Mouse (Mus musculus) liver, adult 2 months (tissue): ENCODE data around the gene C4b. TPM values are rescaled to one million over a fixed set of nuclear protein-coding genes. Genes with fewer than 3 reads are reported as not detected.
"Not testable (repeated sequence)": the region's sequence is repeated elsewhere in the genome, so short reads cannot be mapped to it uniquely, and the experiment has no call there.

ENCODE experiments used
- DNase-seq: peaks from one replicate; pipeline ENCODE4 v3.0.0-alpha.2; 2011; ENCODE audit warnings: low read depth, low spot score; ENCODE audit errors: extremely low read depth
- H3K27ac ChIP-seq: fragments of 200-500 bp; replicated peaks from 2 replicates; pipeline ENCODE4 v1.5.1; 2012; ENCODE audit warnings: low read depth, mild to moderate bottlenecking, control low read depth, inconsistent platforms, low read length; ENCODE audit not compliant: insufficient read depth
- H3K27me3 ChIP-seq: fragments of 200-500 bp; 2 replicates; pipeline ENCODE4 v1.6.1; 2012; ENCODE audit warnings: mild to moderate bottlenecking, moderate library complexity, low read length, inconsistent platforms; ENCODE audit not compliant: control insufficient read depth, insufficient read depth
- H3K36me3 ChIP-seq: fragments of 200-500 bp; 2 replicates; pipeline ENCODE4 v1.6.1; 2012; ENCODE audit warnings: low read length, inconsistent platforms; ENCODE audit not compliant: control insufficient read depth, insufficient read depth
- H3K4me1 ChIP-seq: fragments of 200-500 bp; 2 replicates; pipeline ENCODE4 v1.6.1; 2011; ENCODE audit warnings: low read length; ENCODE audit not compliant: control insufficient read depth, insufficient read depth
- H3K4me3 ChIP-seq: fragments of 200-500 bp; 2 replicates; pipeline ENCODE4 v1.5.1; 2011; ENCODE audit warnings: low read depth, mild to moderate bottlenecking, control low read depth, low read length, moderate library complexity; ENCODE audit not compliant: insufficient read depth
- H3K79me2 ChIP-seq: fragments of 200-500 bp; 2 replicates; pipeline ENCODE4 v1.6.1; 2012; ENCODE audit warnings: inconsistent platforms, mild to moderate bottlenecking, low read length, moderate library complexity; ENCODE audit not compliant: control insufficient read depth, insufficient read depth
- H3K9ac ChIP-seq: fragments of 200-500 bp; 2 replicates; pipeline ENCODE4 v1.6.1; 2012; ENCODE audit warnings: low read depth, mild to moderate bottlenecking, control low read depth, inconsistent platforms, low read length
- CTCF ChIP-seq: fragments of 200-500 bp; IDR thresholded peaks from 2 replicates; pipeline ENCODE4 v1.5.1; 2011; ENCODE audit warnings: low read depth, low read length, control low read depth
- POLR2A ChIP-seq: fragments of 200-500 bp; IDR thresholded peaks from 2 replicates; pipeline ENCODE4 v1.6.1; 2011; ENCODE audit warnings: low read length, control low read depth; ENCODE audit not compliant: insufficient read depth; ENCODE audit errors: extremely low read depth
- WGBS: fragments of 180-500 bp; shearing (Covaris S2); methylation state at CpG from one replicate; pipeline ENCODE4 v1.1.7; 2018; 5-methylcytosine and 5-hydroxymethylcytosine counted together
- polyA plus RNA-seq: library from polyadenylated mRNA; depleted of rRNA; stranded (reverse); fragments of >200 nt; gene quantifications from 2 replicates; pipeline ENCODE4 v1.2.3, GENCODE M21; 2012
- total RNA-seq: library from RNA; depleted of rRNA; stranded (reverse); fragments of >200 nt; gene quantifications from 2 replicates; pipeline ENCODE4 v1.2.3, GENCODE M21; 2014

C4b gene
- total and polyA plus RNA-seq, 2 experiments: 421 to 742 TPM

- peak overlapping the region; percentile 64 for H3K27ac ChIP-seq
- peaks cover 22% of the 10 kb centered on the region for H3K4me1 ChIP-seq
- H3K27me3 ChIP-seq: no peaks in the 10 kb centered on the region
- TF ChIP-seq CTCF (no peak), POLR2A (no peak)
- peaks cover 9% of the 10 kb centered on the region; the same call in 1 of the 2 replicates for H3K79me2 ChIP-seq
- peak; percentile 90 for DNase-seq
- no peak overlapping the region for H3K4me3 ChIP-seq
- H3K36me3 ChIP-seq: peaks cover 2% of the 10 kb centered on the region; the same call in 1 of the 2 replicates
- no peak overlapping the region for H3K9ac ChIP-seq
- WGBS: 25% methylated on average over 6 of the region's 6 CpGs
These were observed 524 bp upstream of the C4b start for GRCm38 (mm10) chr17:34744206-34744605.

- Histone ChIP-seq H3K4me1 (peaks cover 30% of the 10 kb centered on the region), H3K36me3 (peaks cover 4% of the 10 kb centered on the region; the same call in 1 of the 2 replicates), H3K4me3 (no peak overlapping the region), H3K27ac (no peak overlapping the region), H3K27me3 (no peaks in the 10 kb centered on the region), H3K79me2 (peaks cover 9% of the 10 kb centered on the region; the same call in 1 of the 2 replicates), H3K9ac (peak overlapping the region; percentile 3; the same call in 1 of the 2 replicates)
- 50% methylated on average over 4 of the region's 4 CpGs for WGBS
- TF ChIP-seq CTCF: no peak
- no peak for TF ChIP-seq POLR2A
- no peak for DNase-seq
These were observed 3.4 kb downstream of the C4b start for GRCm38 (mm10) chr17:34740280-34740679.

DNA sequence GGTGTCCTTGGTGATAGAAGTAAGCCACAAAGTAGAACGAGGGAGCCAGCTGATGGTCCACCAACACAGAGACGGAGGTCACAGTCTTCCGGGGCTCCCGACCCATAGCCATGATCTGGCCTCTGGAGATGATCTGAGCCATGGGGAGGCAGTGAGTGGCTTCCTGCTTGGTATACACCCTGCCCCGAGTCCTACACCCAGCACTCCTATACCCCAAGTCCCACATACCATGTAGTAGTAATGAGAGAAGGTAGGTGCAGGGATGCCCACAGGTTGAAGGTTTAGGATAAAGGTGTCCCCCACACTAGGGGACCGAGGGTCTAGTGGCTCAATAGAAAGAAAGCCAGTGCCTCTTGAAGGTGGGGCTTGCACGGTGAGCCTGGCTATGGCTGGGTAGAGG lies 4.0 kb downstream of the C4b start:
- not testable (repeated sequence) for H3K27me3 ChIP-seq, H3K9ac ChIP-seq, H3K79me2 ChIP-seq, H3K4me3 ChIP-seq, H3K36me3 ChIP-seq, DNase-seq, H3K27ac ChIP-seq
- 75% methylated on average over 7 of the region's 7 CpGs for WGBS
- peaks cover 30% of the 10 kb centered on the region for H3K4me1 ChIP-seq

DNA sequence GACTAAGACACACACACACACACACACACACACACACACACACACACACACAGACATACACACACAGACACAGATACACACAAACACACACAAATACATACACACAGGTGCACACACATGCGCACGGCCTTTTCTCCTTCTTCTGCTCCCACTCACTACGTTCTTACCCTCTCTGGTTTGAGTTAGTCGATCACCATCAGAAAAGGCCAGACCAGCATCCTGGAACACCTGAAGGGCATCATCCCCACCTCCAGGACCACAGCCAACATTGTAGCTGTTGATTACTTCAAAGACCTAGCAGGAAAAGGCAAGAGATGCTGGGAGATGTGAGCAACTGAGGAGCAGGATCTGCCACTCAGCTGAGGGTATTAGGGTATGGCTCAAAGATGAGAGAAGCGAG lies 6.2 kb downstream of the C4b start:
- not testable (repeated sequence) for H3K79me2 ChIP-seq, H3K27ac ChIP-seq, H3K27me3 ChIP-seq, DNase-seq, H3K4me3 ChIP-seq, H3K9ac ChIP-seq
- Histone ChIP-seq H3K36me3 (peaks cover 14% of the 10 kb centered on the region; the same call in 1 of the 2 replicates), H3K4me1 (peaks cover 29% of the 10 kb centered on the region)
- WGBS: 87% methylated on average over 5 of the region's 5 CpGs

DNA sequence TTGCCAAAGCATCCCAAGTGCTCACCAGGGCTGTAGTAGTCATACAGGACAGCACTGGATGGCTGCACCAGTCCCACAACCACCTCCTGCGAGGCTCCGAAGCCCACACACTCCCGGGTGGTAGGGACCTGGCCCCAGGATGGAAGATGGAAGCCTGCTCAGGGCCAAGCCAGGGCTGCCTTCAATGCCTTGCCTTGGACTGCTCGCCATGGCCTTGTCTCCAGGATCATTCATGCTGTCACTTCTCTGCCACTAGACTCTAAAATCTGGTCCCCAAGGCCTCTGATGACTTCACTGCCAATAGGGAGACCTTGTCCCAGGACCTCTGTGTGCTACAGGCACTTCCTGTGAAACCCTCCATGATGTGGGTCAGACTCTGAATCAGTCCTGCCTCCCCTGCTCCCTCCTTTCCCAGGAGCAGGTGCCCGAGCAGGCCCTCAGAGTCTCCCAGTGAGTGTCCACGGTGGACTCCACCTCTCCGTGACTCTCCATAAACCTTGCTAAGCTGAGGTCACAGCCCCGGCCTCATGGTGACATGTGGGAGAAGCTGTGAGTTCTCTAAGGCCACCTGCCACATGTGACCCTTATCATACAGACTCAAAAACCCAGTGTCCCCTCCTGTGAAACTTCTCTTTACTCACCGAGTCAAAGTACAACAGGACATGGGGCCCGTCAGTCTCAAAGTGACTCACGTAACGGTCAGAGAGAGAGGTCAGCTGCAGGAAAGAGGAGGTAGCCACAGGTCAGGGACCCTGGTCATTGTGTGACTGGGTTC lies 13.7 kb downstream of the C4b start:
- Histone ChIP-seq H3K36me3 (peaks cover 27% of the 10 kb centered on the region), H3K27ac (peak overlapping the region; percentile 32; the same call in 1 of the 2 replicates), H3K4me1 (peaks cover 30% of the 10 kb centered on the region)
- H3K9ac ChIP-seq, H3K4me3 ChIP-seq, H3K27me3 ChIP-seq, H3K79me2 ChIP-seq: not testable (repeated sequence)
- peak; percentile 51 for DNase-seq
- 51% methylated on average over 12 of the region's 12 CpGs for WGBS

GRCm38 (mm10) chr17:34729155-34729554 lies 14.5 kb downstream of the C4b start:
- peaks cover 23% of the 10 kb centered on the region for H3K36me3 ChIP-seq
- not testable (repeated sequence) for H3K79me2 ChIP-seq, H3K27me3 ChIP-seq, H3K4me3 ChIP-seq
- WGBS: 37% methylated on average over 11 of the region's 11 CpGs
- H3K4me1 ChIP-seq: peaks cover 30% of the 10 kb centered on the region
- H3K9ac ChIP-seq: 0 out of 2 replicates have a peak overlapping the region, but pooled peaks have one; percentile 14
- peak overlapping the region; percentile 64 for H3K27ac ChIP-seq
- peak; percentile 41 for DNase-seq
